Mouse (Mus musculus) MEL (cell line): ENCODE results near the gene Bud31.

ENCODE experiments used
- CHD2 ChIP-seq: IDR thresholded peaks from 2 replicates; pipeline ENCODE4 v1.6.1; 2011; ENCODE audit warnings: low read length, improper control_type of control experiment
- CTCF ChIP-seq, 3 experiments: IDR thresholded peaks in 2 of 3; conservative IDR thresholded peaks in 1 of 3; 2 replicates each; pipeline ENCODE4 v1.5.1; 2011 to 2012; ENCODE audit warnings: low read length in 3 of 3, low read depth in 2 of 3, mild to moderate bottlenecking in 2 of 3, improper control_type of control experiment in 1 of 3, inconsistent platforms in 1 of 3, mixed read lengths in 1 of 3, moderate library complexity in 1 of 3; ENCODE audit not compliant: control insufficient read depth in 1 of 3, insufficient read depth in 1 of 3, poor library complexity in 1 of 3, severe bottlenecking in 1 of 3
- E2F4 ChIP-seq: IDR thresholded peaks from 2 replicates; pipeline ENCODE4 v1.6.1; 2011; ENCODE audit warnings: low read depth, low read length, improper control_type of control experiment, borderline replicate concordance
- EP300 ChIP-seq, 2 experiments: IDR thresholded peaks; 2 replicates each; pipeline ENCODE4 v1.6.1; 2011; ENCODE audit warnings: improper control_type of control experiment in 2 of 2, low read length in 2 of 2, low read depth in 1 of 2, mild to moderate bottlenecking in 1 of 2
- ETS1 ChIP-seq: IDR thresholded peaks from 2 replicates; pipeline ENCODE4 v1.6.1; 2012; ENCODE audit warnings: low read depth, mild to moderate bottlenecking, inconsistent platforms, low read length, improper control_type of control experiment, moderate library complexity
- GABPA ChIP-seq: IDR thresholded peaks from 2 replicates; pipeline ENCODE4 v1.6.1; 2012; ENCODE audit warnings: low read depth, mild to moderate bottlenecking, inconsistent platforms, low read length, improper control_type of control experiment, moderate library complexity
- GATA1 ChIP-seq: IDR thresholded peaks from 2 replicates; pipeline ENCODE4 v1.6.1; 2011; ENCODE audit warnings: low read depth, low read length, improper control_type of control experiment
- MAFK ChIP-seq: IDR thresholded peaks from 2 replicates; pipeline ENCODE4 v1.6.1; 2011; ENCODE audit warnings: low read depth, mild to moderate bottlenecking, low read length, improper control_type of control experiment, borderline replicate concordance
- POLR2A ChIP-seq, 2 experiments: IDR thresholded peaks; 2 replicates each; pipeline ENCODE4 v1.6.1; 2011 to 2012; ENCODE audit warnings: low read length in 2 of 2, mild to moderate bottlenecking in 2 of 2, control low read depth in 1 of 2, improper control_type of control experiment in 1 of 2, low read depth in 1 of 2, moderate library complexity in 1 of 2; ENCODE audit not compliant: control insufficient read depth in 1 of 2, insufficient read depth in 1 of 2, poor library complexity in 1 of 2
- POLR2AphosphoS5 ChIP-seq: IDR thresholded peaks from 2 replicates; pipeline ENCODE4 v1.6.1; 2012; ENCODE audit warnings: low read depth, borderline replicate concordance, mild to moderate bottlenecking, inconsistent platforms, low read length, moderate library complexity, mixed read lengths
- RAD21 ChIP-seq: IDR thresholded peaks from 2 replicates; pipeline ENCODE4 v1.6.1; 2011; ENCODE audit warnings: mild to moderate bottlenecking, low read depth, low read length, improper control_type of control experiment
- USF2 ChIP-seq, 2 experiments: IDR thresholded peaks; 2 replicates each; pipeline ENCODE4 v1.6.1; 2011 to 2012; ENCODE audit warnings: improper control_type of control experiment in 2 of 2, low read length in 2 of 2, borderline replicate concordance in 1 of 2, inconsistent platforms in 1 of 2, low read depth in 1 of 2, mild to moderate bottlenecking in 1 of 2; ENCODE audit not compliant: insufficient read depth in 1 of 2
- ZMIZ1 ChIP-seq: IDR thresholded peaks from 2 replicates; pipeline ENCODE4 v1.6.1; 2012; ENCODE audit warnings: low read depth, mild to moderate bottlenecking, inconsistent platforms, low read length, improper control_type of control experiment, moderate library complexity

DNA sequence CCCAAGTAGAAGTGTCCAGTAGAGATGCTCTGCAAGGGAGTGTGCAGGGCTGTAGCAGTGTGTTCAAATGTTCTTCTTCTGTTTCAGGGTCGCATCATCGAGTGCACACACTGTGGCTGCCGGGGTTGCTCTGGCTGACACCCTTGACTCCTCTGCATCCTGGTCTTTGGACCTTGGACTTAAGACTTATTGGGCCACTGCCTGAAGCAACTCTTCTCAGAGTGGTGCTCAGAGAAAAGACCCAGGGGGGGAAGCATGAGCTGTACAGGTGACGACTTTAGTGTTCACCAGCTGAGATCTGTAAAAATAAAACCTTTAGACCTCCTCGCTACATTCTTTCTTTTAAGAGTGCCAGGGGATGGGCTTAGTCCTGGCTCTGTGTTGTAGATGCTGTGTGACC lies 7.6 kb downstream of the Bud31 start:
- TF ChIP-seq RAD21 (no peak), CTCF (IDR thresholded peaks at IDR 0.05 in 2 of 3, conservative IDR thresholded peaks at IDR 0.05 in 1 of 3; ENCODE audit: control insufficient read depth in 1 of 3, insufficient read depth in 1 of 3, low read depth in 2 of 3, low read length in 3 of 3, poor library complexity in 1 of 3, severe bottlenecking in 1 of 3) (no peak), GABPA (no peak), EP300 (IDR thresholded peaks at IDR 0.05; ENCODE audit: low read depth in 1 of 2, low read length in 2 of 2) (no peak), POLR2AphosphoS5 (no peak), GATA1 (no peak), CHD2 (no peak), POLR2A (IDR thresholded peaks at IDR 0.05; ENCODE audit: control insufficient read depth in 1 of 2, insufficient read depth in 1 of 2, low read depth in 1 of 2, low read length in 2 of 2, poor library complexity in 1 of 2) (no peak), ZMIZ1 (no peak), E2F4 (no peak), USF2 (IDR thresholded peaks at IDR 0.05; ENCODE audit: borderline replicate concordance in 1 of 2, insufficient read depth in 1 of 2, low read depth in 1 of 2, low read length in 2 of 2) (no peak), MAFK (no peak), ETS1 (no peak)
